Mouse (Mus musculus) large intestine, adult 2 months (tissue): ENCODE results near the gene St3gal4. TPM values are rescaled to one million over a fixed set of nuclear protein-coding genes. Genes with fewer than 3 reads are reported as not detected.

Experiments
- DNase-seq: peaks from one replicate; pipeline ENCODE4 v3.0.0-alpha.2; 2012; ENCODE audit warnings: low read depth, low spot score
- WGBS: fragments of 180-500 bp; shearing (Covaris S2); methylation state at CpG from one replicate; pipeline ENCODE4 v1.1.7; 2018; 5-methylcytosine and 5-hydroxymethylcytosine counted together
- polyA plus RNA-seq: library from polyadenylated mRNA; depleted of rRNA; stranded (reverse); fragments of >200 nt; gene quantifications from 2 replicates; pipeline ENCODE4 v1.2.3, GENCODE M21; 2012; rRNA removed

The St3gal4 gene
- polyA plus RNA-seq, 1 experiment = 346 TPM

DNA sequence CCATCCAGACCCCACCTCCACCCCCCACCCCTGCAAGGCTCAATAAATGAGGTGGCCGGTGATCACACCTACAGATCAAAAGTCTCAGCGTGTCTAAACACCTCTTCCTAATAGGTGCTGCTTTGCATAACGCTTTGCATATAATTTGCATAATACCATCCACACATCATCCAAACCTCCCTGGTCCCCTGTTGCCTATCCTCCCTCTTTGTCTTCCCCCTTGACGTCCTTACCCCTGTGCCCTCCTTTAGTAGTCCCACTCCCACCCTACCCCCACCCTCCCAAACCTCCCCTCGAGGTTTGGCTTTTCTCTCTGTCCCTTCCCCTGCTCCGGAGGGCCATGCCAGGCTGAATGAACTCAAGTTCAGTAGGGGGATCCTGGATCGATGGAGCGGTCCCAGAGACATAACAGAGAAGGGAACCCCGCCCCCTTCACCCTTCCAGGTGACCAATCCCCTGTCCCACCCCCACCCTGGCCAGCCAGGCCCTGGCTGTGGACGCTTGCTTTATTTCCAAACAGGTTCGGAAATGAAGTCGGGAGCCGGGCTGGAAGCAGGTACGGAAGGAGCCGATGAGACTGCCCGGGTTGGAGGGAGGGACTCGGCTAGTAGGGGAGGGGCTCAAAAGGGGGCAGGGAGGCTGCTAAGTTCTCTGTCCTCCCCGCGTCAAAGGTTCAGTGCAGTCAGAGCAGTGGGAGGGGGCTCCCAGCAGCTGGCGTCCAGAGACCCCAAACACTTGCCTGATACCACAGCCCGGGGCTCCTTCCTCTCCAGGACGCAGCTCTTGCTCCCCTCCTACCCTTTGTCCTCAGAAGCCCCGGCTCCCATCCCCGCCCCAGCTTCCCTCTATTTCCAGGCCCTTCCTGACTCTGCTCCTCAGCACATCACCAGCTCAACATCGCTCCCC is 94.2 kb downstream of the St3gal4 start:
- 40% methylated on average over 25 of the region's 25 CpGs for WGBS
- DNase-seq = no peak

GRCm38 (mm10) chr9:35021744-35022143 is 97.3 kb downstream of the St3gal4 start:
- 78% methylated on average over 1 of the region's 1 CpGs for WGBS

GRCm38 (mm10) chr9:35020015-35020653 is 98.9 kb downstream of the St3gal4 start:
- 36% methylated on average over 11 of the region's 11 CpGs for WGBS

More at GRCm38 (mm10) chr9:35021744-35022143, 97.3 kb downstream of the St3gal4 start:
- no peak for DNase-seq

GRCm38 (mm10) chr9:35019372-35019771 is 99.7 kb downstream of the St3gal4 start:
- WGBS = 5% methylated on average over 3 of the region's 3 CpGs
- peak; percentile 64 for DNase-seq

More at GRCm38 (mm10) chr9:35020015-35020653, 98.9 kb downstream of the St3gal4 start:
- DNase-seq = peak; percentile 63

- no peak for DNase-seq
- WGBS = 18% methylated on average over 5 of the region's 5 CpGs
These were observed 101.0 kb downstream of the St3gal4 start for GRCm38 (mm10) chr9:35018056-35018455.

DNA sequence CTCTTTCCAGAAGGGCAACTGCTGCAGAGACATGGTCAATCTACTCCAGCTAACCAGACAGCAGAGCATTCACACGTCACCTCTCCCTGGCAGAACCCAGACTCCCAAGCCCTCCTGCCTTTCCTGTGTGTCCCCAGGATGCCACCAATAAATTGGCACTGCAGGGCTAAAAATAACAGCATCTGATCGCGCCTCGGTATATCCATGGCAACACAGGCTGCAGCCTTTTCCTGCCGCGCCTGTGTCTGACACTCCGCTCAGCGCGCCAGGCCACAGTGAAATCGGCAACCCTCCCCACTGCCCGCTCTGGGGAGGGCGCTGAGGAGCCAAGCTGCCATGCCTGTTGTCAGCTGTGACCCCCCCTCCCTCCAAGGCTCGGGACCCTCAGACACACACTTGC is 101.5 kb downstream of the St3gal4 start:
- no peak for DNase-seq
- WGBS = 18% methylated on average over 13 of the region's 13 CpGs

DNA sequence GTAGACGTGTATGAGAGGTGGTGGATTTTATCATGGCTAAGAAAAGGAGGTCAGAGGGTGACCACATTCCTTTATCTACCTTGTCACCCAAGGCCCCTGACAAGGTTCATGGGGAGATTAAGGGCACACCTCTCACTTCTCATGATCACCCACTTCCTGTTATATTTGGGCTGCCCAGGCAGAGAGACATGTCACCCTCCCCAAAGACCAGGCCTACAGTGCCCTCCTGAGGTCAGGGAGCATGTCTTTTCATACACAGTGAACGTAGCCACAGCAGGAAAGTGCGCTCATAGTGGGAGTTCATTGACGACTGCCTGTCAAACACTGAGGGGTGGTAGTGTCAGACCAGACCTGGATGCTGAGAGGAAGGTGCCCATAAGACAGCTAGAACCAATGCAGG is 102.3 kb downstream of the St3gal4 start:
- no peak for DNase-seq
- WGBS = 40% methylated on average over 4 of the region's 4 CpGs

GRCm38 (mm10) chr9:35007697-35008341 is 111.2 kb downstream of the St3gal4 start:
- 64% methylated on average over 14 of the region's 14 CpGs for WGBS

DNA sequence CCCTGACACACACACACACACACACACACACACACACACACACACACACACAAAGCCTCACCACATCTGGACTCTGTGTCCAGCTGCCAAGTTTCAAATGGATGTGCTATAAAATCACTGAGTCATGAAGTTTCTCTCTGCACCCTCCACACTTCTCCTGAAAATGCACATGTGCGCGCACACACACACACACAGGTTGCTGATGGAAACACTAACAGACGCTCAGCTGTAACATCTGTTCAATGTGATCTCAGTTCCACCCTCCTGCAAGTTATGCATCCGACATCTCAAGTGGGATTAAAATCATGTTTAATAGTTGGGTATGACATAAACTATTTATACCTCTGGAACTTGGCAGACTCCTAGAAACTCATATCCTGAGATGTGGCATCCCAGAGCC is 115.0 kb downstream of the St3gal4 start:
- DNase-seq = no peak
- WGBS = 72% methylated on average over 4 of the region's 4 CpGs

More at GRCm38 (mm10) chr9:35007697-35008341, 111.2 kb downstream of the St3gal4 start:
- no peak for DNase-seq

GRCm38 (mm10) chr9:34997880-34998865 is 120.9 kb downstream of the St3gal4 start:
- no peak for DNase-seq

More at GRCm38 (mm10) chr9:34997880-34998865, 120.9 kb downstream of the St3gal4 start:
- 64% methylated on average over 9 of the region's 9 CpGs for WGBS

Other genes with a start within 250 kb of the St3gal4 start
- 28.3 and 39.7 TPM in 2 replicates for gene Dcps, start 56.8 kb upstream of the St3gal4 start, polyA plus RNA-seq
- gene Srpr, start 80.9 kb upstream of the St3gal4 start, polyA plus RNA-seq = 59.1 and 69.4 TPM in 2 replicates
- gene Tirap, start 81.0 kb upstream of the St3gal4 start, polyA plus RNA-seq = 9.0 and 14.4 TPM in 2 replicates
- 22.0 and 25.3 TPM in 2 replicates for gene Foxred1, start 91.8 kb upstream of the St3gal4 start, polyA plus RNA-seq
- gene Fam118b, start 148.5 kb upstream of the St3gal4 start, polyA plus RNA-seq = 37.1 and 43.0 TPM in 2 replicates
- 12.1 and 12.4 TPM in 2 replicates for gene Rpusd4, start 148.6 kb upstream of the St3gal4 start, polyA plus RNA-seq